In genomic region chr10:58323028-58323991, GRCm38 (mm10) we compare ENCODE assay signal across 8 mouse cellular contexts. TPM values are rescaled to one million over a fixed set of nuclear protein-coding genes. Genes with fewer than 3 reads are reported as not detected.
DNase-seq lines count a peak whose midpoint lies in the region; ATAC-seq and TF ChIP-seq lines count a peak whose summit lies in the region.

Gene Lims1, plus strand, starts transcription at chr10:58323466.

- H3K27me3 ChIP-seq in megakaryocyte, embryonic 14.5 days (replicated peaks), result no peaks in the 10 kb centered on the region

- peaks cover 29% of the 10 kb centered on the region for H3K36me3 ChIP-seq in megakaryocyte, embryonic 14.5 days (replicated peaks; ENCODE audit: low read length)

- TF ChIP-seq CTCF in cortical plate, adult 2 months (IDR thresholded peaks at IDR 0.05; ENCODE audit: extremely low read depth, insufficient read depth, low read length), result no peak

- peak; percentile 98 to 99 for DNase-seq in gastrocnemius, adult 8-10 months (ENCODE audit: low spot score in 2 of 2)
- peak; percentile 94 for DNase-seq in hindlimb bud, embryonic 11.5 days (ENCODE audit: extremely low spot score, low read depth, low spot score)
- DNase-seq in left cerebral cortex, adult 8-10 months (ENCODE audit: low spot score in 2 of 2), result peak; percentile 91 to 96
- DNase-seq in right cerebral cortex, postnatal 10 days (ENCODE audit: low spot score in 2 of 2), result peak; percentile 97
- DNase-seq in urinary bladder, postnatal 25 days (ENCODE audit: low spot score), result peak; percentile 98

- peak; percentile 54; the same call in 1 of the 2 replicates for TF ChIP-seq POLR2A in cortical plate, adult 2 months (IDR thresholded peaks at IDR 0.05; ENCODE audit: extremely low read depth, insufficient read depth, low read length)

- H3K9me3 ChIP-seq in megakaryocyte, embryonic 14.5 days, result peaks cover 6% of the 10 kb centered on the region

- peak; percentile 79 for ATAC-seq in activated CD4-positive, CD25-positive, alpha-beta regulatory T cell, adult 4 months

- H3K27ac ChIP-seq in cortical plate, adult 2 months (ENCODE audit: insufficient read depth, low read length), result peak within 1 kb of the TSS; percentile 58

- peak within 1 kb of the TSS; percentile 34 for H3K4me3 ChIP-seq in cortical plate, adult 2 months (ENCODE audit: insufficient read depth, low read length)
- peak within 1 kb of the TSS; percentile 98 for H3K4me3 ChIP-seq in megakaryocyte, embryonic 14.5 days (replicated peaks)

- 0 out of 2 replicates have a peak, but pooled peaks cover 1% of the 10 kb centered on the region for H3K4me1 ChIP-seq in cortical plate, adult 2 months (ENCODE audit: control insufficient read depth, insufficient read depth, low read length)
- peaks cover 42% of the 10 kb centered on the region for H3K4me1 ChIP-seq in megakaryocyte, embryonic 14.5 days

RNA-seq across cellular contexts. Expression of gene Lims1, which starts in this region (rescaled TPM):
- polyA plus RNA-seq in activated CD4-positive, CD25-positive, alpha-beta regulatory T cell, adult 4 months (2017; shearing (Covaris generic)), result 10 to 100 TPM; 81.3 to 93.4 TPM
- 18.3 and 19.9 TPM in 2 replicates for polyA plus RNA-seq in cortical plate, adult 2 months (2012; rRNA removed)
- 10 to 100 TPM; 38.1 to 48.6 (median 44.4) TPM for total RNA-seq in gastrocnemius, adult 8-10 months (2022)
- total RNA-seq in left cerebral cortex, adult 8-10 months (2022), result 10 to 100 TPM; 20.2 to 24.4 (median 23.5) TPM
- 2.9 and 6.5 TPM in 2 replicates for polyA plus RNA-seq in megakaryocyte, embryonic 14.5 days (2012; ENCODE audit: insufficient read depth, low replicate concordance)

Comparison
In these comparisons a context has a peak if more than half of its experiments do, and no peak if none do; other contexts are left out.
1. Peak in every context shown above with its lines: DNase-seq, ATAC-seq, H3K4me3 ChIP-seq and H3K27ac ChIP-seq.